Mouse (Mus musculus) neural tube, embryonic 15.5 days (tissue): Measurements from ENCODE around the gene Casc3. TPM values are rescaled to one million over a fixed set of nuclear protein-coding genes. Genes with fewer than 3 reads are reported as not detected.
A peak's percentile ranks its signal among the peaks of the same experiment; 100 is the strongest.

Source experiments
- ATAC-seq: fragments of 200-750 bp; cut with Nextera tagmentation; 2 replicates; pipeline ENCODE4 v1.8.0; 2017; ENCODE audit warnings: mild to moderate bottlenecking, moderate TSS enrichment, moderate library complexity; ENCODE audit not compliant: low FRiP score
- H3K27ac ChIP-seq: fragments of 300-500 bp; sonication (generic); replicated peaks from 2 replicates; pipeline ENCODE4 v1.5.1; 2015; ENCODE audit warnings: mild to moderate bottlenecking, inconsistent platforms
- H3K27me3 ChIP-seq: fragments of 300-500 bp; sonication (generic); replicated peaks from 2 replicates; pipeline ENCODE4 v1.6.1; 2015; ENCODE audit warnings: inconsistent platforms
- H3K36me3 ChIP-seq: fragments of 300-500 bp; sonication (generic); 2 replicates; pipeline ENCODE4 v1.6.1; 2015; ENCODE audit warnings: inconsistent platforms
- H3K4me1 ChIP-seq: fragments of 300-500 bp; sonication (generic); 2 replicates; pipeline ENCODE4 v1.6.1; 2015; ENCODE audit warnings: inconsistent platforms
- H3K4me2 ChIP-seq: fragments of 300-500 bp; sonication (generic); 2 replicates; pipeline ENCODE4 v1.6.1; 2015; ENCODE audit warnings: inconsistent platforms, mild to moderate bottlenecking, moderate library complexity
- H3K4me3 ChIP-seq: fragments of 300-500 bp; sonication (generic); replicated peaks from 2 replicates; pipeline ENCODE4 v1.5.1; 2015; ENCODE audit warnings: mild to moderate bottlenecking, inconsistent platforms
- H3K9ac ChIP-seq: fragments of 300-500 bp; sonication (generic); replicated peaks from 2 replicates; pipeline ENCODE4 v1.6.1; 2015; ENCODE audit warnings: mild to moderate bottlenecking, inconsistent platforms
- H3K9me3 ChIP-seq: fragments of 300-500 bp; sonication (generic); replicated peaks from 2 replicates; pipeline ENCODE4 v1.6.1; 2016; ENCODE audit warnings: inconsistent platforms
- WGBS: fragments of 180-500 bp; shearing (Covaris S2); methylation state at CpG from one replicate; pipeline ENCODE4 v1.1.7; 2015; ENCODE audit warnings: mixed read lengths; 5-methylcytosine and 5-hydroxymethylcytosine counted together
- polyA plus RNA-seq: library from polyadenylated mRNA; unstranded; fragments of >200 nt; fragmentation: Nextera tagmentation; extraction: Ambion mirVana; gene quantifications from 2 replicates; pipeline ENCODE4 v1.2.1, GENCODE M21; 2015

The Casc3 gene
- polyA plus RNA-seq, 1 experiment from 2014 or later: 46.8 TPM

DNA sequence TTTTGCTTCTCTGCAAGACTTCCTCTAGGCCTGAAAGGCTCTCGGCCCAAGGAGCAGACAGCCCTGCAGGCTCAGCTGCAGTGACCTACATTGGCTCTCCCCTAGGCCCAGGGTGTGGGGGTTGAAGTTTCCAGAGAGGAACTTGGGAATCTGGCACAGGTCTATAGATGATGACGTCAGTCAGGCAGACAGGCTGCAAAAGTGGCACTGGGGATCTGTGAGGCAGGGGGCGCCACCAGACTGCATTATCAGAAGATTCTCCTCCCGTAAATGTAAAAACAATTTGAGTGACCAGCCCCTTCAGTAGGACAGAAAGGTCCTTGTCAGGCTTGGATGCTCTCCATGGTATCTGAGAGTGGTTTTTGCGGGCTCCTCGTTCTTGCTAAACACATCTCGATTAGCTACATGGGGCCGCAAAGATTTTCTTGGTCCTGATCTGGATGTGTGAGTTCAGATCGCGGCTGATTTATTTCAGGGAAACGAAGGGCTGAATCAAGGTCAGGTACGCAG lies 18.9 kb upstream of the Casc3 start:
- WGBS: 13% methylated on average over 12 of the region's 12 CpGs
- Histone ChIP-seq H3K27me3 (no peaks in the 10 kb centered on the region), H3K36me3 (no peaks in the 10 kb centered on the region), H3K27ac (peak overlapping the region; percentile 84), H3K9me3 (no peaks in the 10 kb centered on the region), H3K4me2 (peak overlapping the region; percentile 49), H3K4me3 (no peak overlapping the region), H3K4me1 (peaks cover 79% of the 10 kb centered on the region), H3K9ac (no peak overlapping the region)
- 0 out of 2 replicates have a peak, but pooled peaks have one; percentile 30 for ATAC-seq

DNA sequence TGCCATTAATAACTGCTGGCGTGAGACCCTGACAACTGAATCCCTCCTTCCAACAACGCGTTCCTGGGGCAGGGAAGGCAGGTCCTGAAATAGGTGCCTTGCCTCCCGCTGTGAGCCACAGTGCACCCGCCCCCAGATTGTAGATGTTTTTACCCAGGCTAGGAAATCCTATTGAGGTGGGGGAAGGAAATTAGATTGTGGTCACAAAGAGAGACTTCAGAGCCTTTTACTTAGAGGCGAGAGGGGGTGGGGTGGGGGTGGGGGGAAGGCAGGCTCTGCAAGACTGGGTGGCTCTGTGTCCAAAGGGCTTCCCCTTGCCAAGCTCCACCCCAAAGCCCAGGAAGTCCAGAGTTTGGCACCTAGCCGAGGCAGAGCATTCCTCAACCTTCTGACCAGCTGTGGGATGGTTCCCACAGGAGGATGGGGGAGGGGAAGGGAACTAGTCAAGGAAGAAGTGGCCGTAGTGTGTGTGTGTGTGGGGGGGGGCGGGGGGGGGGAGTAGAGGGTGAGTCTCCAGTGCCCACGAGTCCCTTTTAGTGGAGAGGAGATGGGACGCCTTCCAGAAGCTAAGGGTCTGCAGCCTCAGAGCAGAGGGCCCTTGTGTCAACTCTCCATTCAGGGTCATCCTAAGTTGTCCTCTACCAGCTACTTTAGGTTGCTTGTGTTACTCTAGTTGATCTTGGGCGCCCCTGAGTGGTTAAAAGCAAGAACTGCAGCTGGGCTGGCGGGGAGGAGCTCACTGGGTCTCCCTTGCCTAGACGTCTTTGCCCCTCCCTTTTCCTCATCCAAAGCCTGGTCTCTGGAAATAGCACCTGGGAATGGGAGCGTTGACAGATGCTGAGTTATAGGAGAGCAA lies 18.1 kb upstream of the Casc3 start:
- H3K4me1 ChIP-seq: peaks cover 76% of the 10 kb centered on the region
- no peaks in the 10 kb centered on the region for H3K36me3 ChIP-seq
- H3K27ac ChIP-seq: peak overlapping the region; percentile 84
- peak overlapping the region; percentile 49 for H3K4me2 ChIP-seq
- no peak overlapping the region for H3K4me3 ChIP-seq
- H3K9ac ChIP-seq: no peak overlapping the region
- no peaks in the 10 kb centered on the region for H3K27me3 ChIP-seq
- ATAC-seq: peak; percentile 51
- WGBS: 3% methylated on average over 15 of the region's 15 CpGs
- H3K9me3 ChIP-seq: no peaks in the 10 kb centered on the region

DNA sequence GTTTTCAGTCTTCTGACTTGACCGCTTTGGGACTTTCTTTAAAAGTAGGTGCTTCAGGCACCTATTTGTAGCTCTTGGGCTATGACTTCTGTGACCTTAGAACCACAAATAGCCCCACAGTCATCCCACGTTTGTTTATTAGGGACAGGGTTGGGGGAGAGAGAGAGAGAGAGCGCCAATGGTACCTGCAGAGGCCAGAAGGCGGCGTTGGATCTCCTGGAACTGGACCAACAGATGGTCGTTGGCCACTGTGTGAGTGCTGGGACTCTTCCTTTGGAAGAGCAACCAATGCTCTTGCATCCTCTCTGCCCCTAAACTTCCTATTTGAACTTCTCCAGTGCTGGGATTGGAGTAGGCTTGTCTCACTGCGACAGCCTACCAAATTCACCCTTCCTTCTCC lies 17.5 kb upstream of the Casc3 start:
- Histone ChIP-seq H3K27me3 (no peaks in the 10 kb centered on the region), H3K4me1 (peaks cover 70% of the 10 kb centered on the region)
- WGBS: 34% methylated on average over 7 of the region's 7 CpGs

DNA sequence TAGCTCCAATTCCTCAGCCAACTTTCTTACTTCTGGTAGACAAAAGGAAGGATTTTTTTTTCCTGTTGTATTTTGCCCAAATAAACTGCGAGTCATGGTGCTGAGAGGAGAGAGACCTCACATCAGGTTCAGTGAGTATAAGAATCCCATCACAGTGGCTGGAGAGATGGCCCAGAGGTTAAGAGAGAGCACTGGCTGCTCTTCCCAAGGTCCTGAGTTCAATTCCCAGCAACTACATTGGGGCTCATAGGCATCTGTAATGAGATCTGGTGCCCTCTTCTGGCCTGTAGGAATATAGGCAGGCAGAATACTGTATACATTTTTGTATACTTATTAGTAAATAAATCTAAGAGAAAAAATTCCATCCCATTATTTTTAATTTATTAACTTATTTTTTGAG lies 17.0 kb upstream of the Casc3 start:
- Histone ChIP-seq H3K9ac (no peak overlapping the region), H3K4me1 (peaks cover 68% of the 10 kb centered on the region), H3K27me3 (no peaks in the 10 kb centered on the region), H3K27ac (0 out of 2 replicates have a peak overlapping the region, but pooled peaks have one; percentile 84), H3K4me2 (no peak overlapping the region), H3K9me3 (no peaks in the 10 kb centered on the region), H3K36me3 (no peaks in the 10 kb centered on the region), H3K4me3 (no peak overlapping the region)
- 93% methylated on average over 1 of the region's 1 CpGs for WGBS
- ATAC-seq: no peak

More for the DNA sequence above, 17.5 kb upstream of the Casc3 start:
- peak overlapping the region; percentile 84 for H3K27ac ChIP-seq
- no peak overlapping the region for H3K9ac ChIP-seq
- peak overlapping the region; percentile 49; the same call in 1 of the 2 replicates for H3K4me2 ChIP-seq
- H3K9me3 ChIP-seq: no peaks in the 10 kb centered on the region
- H3K4me3 ChIP-seq: no peak overlapping the region
- H3K36me3 ChIP-seq: no peaks in the 10 kb centered on the region
- no peak for ATAC-seq

DNA sequence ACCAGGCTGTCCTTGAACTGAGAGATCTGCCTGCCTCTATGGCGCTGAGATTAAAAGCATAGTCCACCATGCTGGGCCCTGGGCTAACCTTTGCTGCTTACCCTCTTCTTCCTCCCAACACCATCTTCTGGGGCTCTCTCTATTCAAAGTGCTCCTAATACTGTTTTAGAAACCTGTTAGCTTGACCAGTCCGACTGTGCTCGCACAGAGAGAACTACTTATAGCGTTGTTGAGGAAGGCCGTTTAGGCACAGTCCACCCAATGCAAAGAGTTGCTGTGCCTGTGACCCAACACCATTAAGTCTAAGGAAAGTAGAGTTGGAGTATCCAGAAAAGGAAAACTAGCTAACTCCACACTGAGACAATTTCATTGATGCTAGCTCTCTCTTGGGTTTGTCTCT lies 16.6 kb upstream of the Casc3 start:
- Histone ChIP-seq H3K27ac (peak overlapping the region; percentile 74), H3K4me3 (no peak overlapping the region), H3K4me1 (peaks cover 66% of the 10 kb centered on the region), H3K9me3 (no peaks in the 10 kb centered on the region), H3K27me3 (no peaks in the 10 kb centered on the region), H3K9ac (no peak overlapping the region), H3K4me2 (peak overlapping the region; percentile 97), H3K36me3 (no peaks in the 10 kb centered on the region)
- WGBS: 92% methylated on average over 5 of the region's 5 CpGs
- ATAC-seq: no peak

DNA sequence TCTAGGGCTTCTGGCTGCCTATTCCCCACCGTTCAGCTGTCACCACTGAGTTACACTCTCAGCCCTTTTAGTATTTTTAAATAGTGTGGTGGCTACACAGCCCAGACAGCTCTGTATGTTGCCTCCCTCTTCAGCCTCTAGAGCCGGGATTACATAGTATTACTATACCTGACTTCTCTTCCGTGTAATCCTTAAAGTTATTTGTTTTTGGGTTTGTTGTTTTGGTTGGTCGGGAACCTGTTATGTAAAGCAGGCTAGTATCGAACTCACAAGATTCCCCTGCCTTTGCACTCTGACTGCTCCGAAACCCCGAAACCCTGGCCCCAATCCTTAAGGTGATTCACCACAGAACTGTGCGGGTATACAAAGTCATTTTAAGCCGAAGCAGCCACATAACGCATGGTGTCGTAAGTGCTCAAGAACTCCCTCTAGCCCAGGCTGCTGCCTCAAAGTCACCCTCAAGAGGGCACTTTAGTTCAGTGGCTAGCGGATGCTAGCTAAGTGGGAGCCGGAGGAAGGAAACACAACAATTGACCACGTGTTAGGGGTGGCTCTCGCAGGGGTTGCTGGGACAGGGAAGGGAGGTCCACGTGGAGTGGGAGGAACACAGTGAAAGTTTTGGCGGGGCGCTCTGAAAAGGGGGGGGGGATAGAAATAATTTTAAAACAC lies 16.0 kb upstream of the Casc3 start:
- Histone ChIP-seq H3K27me3 (no peaks in the 10 kb centered on the region), H3K27ac (peak overlapping the region; percentile 74), H3K36me3 (no peaks in the 10 kb centered on the region), H3K9ac (peak overlapping the region; percentile 41; the same call in 1 of the 2 replicates), H3K4me2 (peak overlapping the region; percentile 97), H3K4me1 (peaks cover 66% of the 10 kb centered on the region), H3K9me3 (no peaks in the 10 kb centered on the region), H3K4me3 (peak overlapping the region; percentile 47)
- 13% methylated on average over 17 of the region's 18 CpGs for WGBS
- peak; percentile 77 for ATAC-seq

DNA sequence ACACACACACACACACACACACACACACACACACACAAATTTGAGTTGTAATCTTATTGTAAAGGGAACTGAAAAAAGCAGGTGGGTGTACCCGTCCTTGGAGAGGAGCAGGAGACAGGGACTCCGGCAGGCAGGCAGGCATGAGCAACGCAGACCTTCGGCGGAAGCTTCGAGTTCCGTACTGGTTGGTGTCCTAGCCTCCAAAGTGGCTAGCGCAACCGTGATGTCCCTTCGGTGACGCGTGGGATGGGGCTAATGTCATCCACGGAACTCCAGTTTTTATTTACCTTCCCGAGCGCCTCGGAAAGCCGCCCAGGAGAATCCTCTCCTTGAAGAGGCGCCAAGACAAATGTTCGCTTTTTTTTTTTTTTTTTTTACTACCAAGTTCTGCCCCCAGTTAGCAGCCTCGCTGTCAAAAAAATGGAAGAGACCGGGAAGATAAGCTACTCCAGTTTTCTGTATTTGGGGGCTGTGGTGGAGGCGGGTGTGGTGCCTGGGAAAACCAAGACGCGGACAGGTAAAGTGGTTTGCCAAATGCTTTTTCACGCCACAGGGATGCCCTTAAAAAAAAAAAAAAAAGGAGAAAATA lies 15.4 kb upstream of the Casc3 start:
- no peak for ATAC-seq
- Histone ChIP-seq H3K4me2 (peak overlapping the region; percentile 97), H3K27me3 (no peaks in the 10 kb centered on the region), H3K27ac (peak overlapping the region; percentile 74), H3K9me3 (no peaks in the 10 kb centered on the region), H3K9ac (peak overlapping the region; percentile 51), H3K4me1 (peaks cover 66% of the 10 kb centered on the region), H3K36me3 (no peaks in the 10 kb centered on the region), H3K4me3 (peak overlapping the region; percentile 47)
- 1% methylated on average over 25 of the region's 25 CpGs for WGBS

DNA sequence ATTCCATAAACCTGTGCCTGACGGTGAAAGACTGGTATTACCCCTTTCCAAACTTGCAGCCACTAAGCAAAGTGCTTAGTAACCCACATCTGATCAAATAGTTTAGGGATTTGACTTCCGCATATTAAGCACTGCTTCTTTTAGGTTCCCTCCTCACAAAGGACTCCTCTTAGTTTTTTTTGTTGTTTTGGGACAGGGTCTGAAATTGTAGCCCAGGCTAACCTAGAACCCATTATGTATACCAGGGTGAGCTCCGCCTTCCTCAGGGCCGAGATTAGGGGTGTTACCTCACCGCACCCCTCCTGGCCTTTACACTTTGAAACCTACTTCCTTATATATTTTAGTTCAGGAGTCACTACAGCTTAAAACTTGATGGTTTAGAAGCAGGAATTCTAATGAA lies 14.9 kb upstream of the Casc3 start:
- WGBS: 44% methylated on average over 5 of the region's 5 CpGs
- Histone ChIP-seq H3K4me1 (peaks cover 62% of the 10 kb centered on the region), H3K9me3 (no peaks in the 10 kb centered on the region), H3K36me3 (no peaks in the 10 kb centered on the region), H3K27ac (no peak overlapping the region), H3K4me2 (peak overlapping the region; percentile 97), H3K9ac (0 out of 2 replicates have a peak overlapping the region, but pooled peaks have one; percentile 51), H3K27me3 (no peaks in the 10 kb centered on the region), H3K4me3 (peak overlapping the region; percentile 47)
- no peak for ATAC-seq

DNA sequence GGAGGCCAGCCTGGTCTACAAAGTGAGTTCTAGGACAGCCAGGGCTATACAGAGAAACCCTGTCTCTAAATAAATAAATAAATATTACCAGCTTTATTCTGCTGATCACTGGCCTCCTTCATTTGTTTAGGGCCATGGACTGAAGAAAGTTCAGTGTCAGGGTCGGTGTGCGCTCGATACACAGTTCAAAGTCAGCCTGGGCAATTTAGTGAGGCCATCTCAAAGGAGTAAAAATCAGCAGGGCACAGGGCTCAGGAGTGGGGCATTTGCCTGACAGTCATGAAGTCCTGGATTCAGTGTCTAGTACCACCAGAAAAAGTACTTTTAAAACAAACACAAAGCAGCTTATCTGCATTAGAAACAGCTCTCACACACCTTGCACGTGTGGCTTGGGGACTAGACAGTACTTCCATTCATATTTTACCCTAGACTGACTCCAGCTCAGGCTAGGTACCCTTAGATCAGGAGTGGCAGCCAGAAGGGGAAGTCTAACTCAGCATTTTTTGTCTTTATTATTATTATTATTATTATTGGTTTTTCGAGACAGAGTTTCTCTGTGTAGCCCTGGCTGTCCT lies 14.0 kb upstream of the Casc3 start:
- no peaks in the 10 kb centered on the region for H3K9me3 ChIP-seq
- no peak overlapping the region for H3K4me2 ChIP-seq
- H3K27ac ChIP-seq: no peak overlapping the region
- H3K27me3 ChIP-seq: no peaks in the 10 kb centered on the region
- ATAC-seq: no peak
- no peak overlapping the region for H3K9ac ChIP-seq
- H3K36me3 ChIP-seq: no peaks in the 10 kb centered on the region
- 84% methylated on average over 5 of the region's 5 CpGs for WGBS
- H3K4me3 ChIP-seq: no peak overlapping the region
- H3K4me1 ChIP-seq: peaks cover 53% of the 10 kb centered on the region

DNA sequence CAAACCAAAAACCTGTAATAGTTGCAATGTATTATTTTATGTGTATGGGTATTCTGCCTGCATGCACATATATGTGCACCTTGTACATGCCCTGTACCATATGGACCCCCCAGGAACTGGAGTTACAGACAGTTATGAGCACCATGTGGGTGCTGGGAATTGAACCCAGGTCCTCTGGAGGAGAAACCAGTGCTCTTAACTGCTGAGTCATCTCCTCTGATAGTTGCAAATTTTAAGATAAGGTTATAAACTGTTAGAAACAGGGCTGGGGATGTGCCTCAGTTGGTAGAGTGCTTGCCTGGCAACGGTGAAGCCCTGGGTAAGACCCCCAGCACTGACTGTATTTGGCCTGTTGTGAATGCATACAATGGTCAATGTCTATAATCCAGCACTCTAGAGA lies 13.3 kb upstream of the Casc3 start:
- no peak overlapping the region for H3K4me2 ChIP-seq
- no peaks in the 10 kb centered on the region for H3K36me3 ChIP-seq
- no peak overlapping the region for H3K27ac ChIP-seq
- no peak for ATAC-seq
- H3K9ac ChIP-seq: no peak overlapping the region
- H3K4me3 ChIP-seq: no peak overlapping the region
- no peaks in the 10 kb centered on the region for H3K27me3 ChIP-seq
- 68% methylated on average over 1 of the region's 1 CpGs for WGBS
- H3K9me3 ChIP-seq: no peaks in the 10 kb centered on the region
- peaks cover 46% of the 10 kb centered on the region for H3K4me1 ChIP-seq

DNA sequence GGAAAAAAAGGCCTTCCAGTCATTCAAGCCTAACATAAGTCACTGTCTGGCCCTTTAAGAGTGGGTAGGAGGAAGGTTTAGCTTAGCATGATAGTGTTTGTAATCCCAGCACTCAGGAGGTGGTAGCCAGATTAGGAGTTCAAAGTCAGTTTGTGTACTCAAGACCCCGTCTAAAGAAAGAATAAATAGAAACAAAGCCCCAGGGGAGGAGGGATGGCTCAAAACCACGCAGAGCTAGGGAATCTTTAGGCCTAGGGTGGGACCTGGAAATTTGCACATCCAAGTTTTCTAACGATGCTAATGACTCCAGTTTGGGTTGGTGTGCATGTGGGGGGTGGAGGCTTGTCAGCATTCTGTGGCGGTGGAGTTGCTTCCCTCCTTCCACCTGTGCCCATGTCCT lies 12.6 kb upstream of the Casc3 start:
- H3K4me1 ChIP-seq: peaks cover 40% of the 10 kb centered on the region
- no peaks in the 10 kb centered on the region for H3K27me3 ChIP-seq
- WGBS: 10% methylated on average over 4 of the region's 4 CpGs
- no peaks in the 10 kb centered on the region for H3K9me3 ChIP-seq
- H3K36me3 ChIP-seq: no peaks in the 10 kb centered on the region
- H3K4me2 ChIP-seq: no peak overlapping the region
- H3K27ac ChIP-seq: no peak overlapping the region
- ATAC-seq: no peak
- H3K9ac ChIP-seq: no peak overlapping the region
- H3K4me3 ChIP-seq: no peak overlapping the region
